Mouse (Mus musculus): ENCODE data around the gene 4930455H04Rik. TPM values are rescaled to one million over a fixed set of nuclear protein-coding genes. Genes with fewer than 3 reads are reported as not detected.

4930455H04Rik gene
- polyA plus RNA-seq, 1 experiment, result not detected

DNA sequence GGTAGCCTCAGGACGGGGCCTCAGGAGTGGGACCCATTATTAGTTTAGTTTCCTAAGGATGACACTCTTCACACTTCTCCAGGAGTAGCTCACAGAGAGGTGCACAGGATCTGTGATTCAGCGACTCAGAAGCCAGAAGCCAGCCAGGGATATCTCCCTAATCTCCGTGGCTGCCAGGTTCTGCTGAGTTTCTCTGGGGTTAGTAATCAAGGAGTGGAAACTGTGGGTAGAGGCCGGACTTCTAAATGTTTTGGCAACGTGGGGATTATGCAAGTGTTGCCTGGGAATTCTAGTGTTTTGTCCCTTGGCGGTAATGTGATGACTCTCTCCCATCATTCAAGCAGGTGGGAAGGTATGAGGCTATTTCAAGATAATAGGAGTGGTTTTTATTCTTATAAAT lies 13.0 kb upstream of the 4930455H04Rik start:
- Histone ChIP-seq H3K4me3 (ENCODE audit: insufficient read depth, low read depth, low read length) (peak overlapping the region; percentile 30; the same call in 1 of the 2 replicates), H3K27ac (replicated peaks; ENCODE audit: low read depth, low read length) (peak overlapping the region; percentile 95), H3K4me1 (ENCODE audit: control insufficient read depth, insufficient read depth, insufficient read length, low read length) (peaks cover 55% of the 10 kb centered on the region)

GRCm38 (mm10) chr3:116960414-116960813 lies 7.7 kb upstream of the 4930455H04Rik start:
- H3K4me1 ChIP-seq (ENCODE audit: control insufficient read depth, insufficient read depth, insufficient read length, low read length), result peaks cover 45% of the 10 kb centered on the region
- no peak overlapping the region for H3K4me3 ChIP-seq (ENCODE audit: insufficient read depth, low read depth, low read length)
- peak overlapping the region; percentile 67 for H3K27ac ChIP-seq (replicated peaks; ENCODE audit: low read depth, low read length)

DNA sequence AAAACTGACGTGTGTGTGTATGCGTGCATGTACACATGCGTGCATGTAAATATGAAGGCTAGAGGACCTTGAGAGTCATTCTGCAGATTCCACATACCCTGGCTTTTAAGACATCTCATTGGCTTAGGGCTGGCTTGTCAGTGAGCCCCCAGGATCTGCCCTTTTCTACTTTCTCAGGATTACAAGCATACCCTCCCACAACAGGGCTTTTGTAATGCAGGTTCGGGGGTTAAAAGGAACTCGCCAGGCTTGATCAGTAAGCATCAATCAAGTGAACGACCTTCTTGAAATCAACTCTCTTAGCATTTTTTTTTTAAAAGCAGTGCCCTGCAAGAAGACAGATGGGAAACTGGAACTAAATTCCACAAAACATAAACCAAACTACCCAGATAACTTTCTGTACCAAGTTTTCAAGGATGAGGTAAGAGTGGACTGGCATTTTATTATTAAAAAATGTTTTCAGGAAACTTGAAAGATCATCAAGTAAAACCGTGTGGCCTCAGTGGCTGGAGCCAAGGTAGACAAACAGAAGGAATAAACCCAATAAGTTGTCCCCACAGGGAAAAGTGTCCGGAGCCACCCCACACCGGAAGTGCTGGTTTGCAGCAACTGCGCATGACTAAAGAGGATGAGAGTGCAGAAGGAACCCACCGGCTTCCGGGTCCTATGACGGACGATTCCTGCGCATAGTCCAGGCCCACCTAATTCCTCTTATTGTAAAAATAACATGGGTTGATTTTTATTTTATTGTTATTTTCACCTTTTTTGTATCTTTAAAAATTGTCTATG lies 6.5 kb upstream of the 4930455H04Rik start:
- Histone ChIP-seq H3K27ac (replicated peaks; ENCODE audit: low read depth, low read length) (peak overlapping the region; percentile 71), H3K4me1 (ENCODE audit: control insufficient read depth, insufficient read depth, insufficient read length, low read length) (peaks cover 39% of the 10 kb centered on the region), H3K4me3 (ENCODE audit: insufficient read depth, low read depth, low read length) (0 out of 2 replicates have a peak overlapping the region, but pooled peaks have one; percentile 8)

DNA sequence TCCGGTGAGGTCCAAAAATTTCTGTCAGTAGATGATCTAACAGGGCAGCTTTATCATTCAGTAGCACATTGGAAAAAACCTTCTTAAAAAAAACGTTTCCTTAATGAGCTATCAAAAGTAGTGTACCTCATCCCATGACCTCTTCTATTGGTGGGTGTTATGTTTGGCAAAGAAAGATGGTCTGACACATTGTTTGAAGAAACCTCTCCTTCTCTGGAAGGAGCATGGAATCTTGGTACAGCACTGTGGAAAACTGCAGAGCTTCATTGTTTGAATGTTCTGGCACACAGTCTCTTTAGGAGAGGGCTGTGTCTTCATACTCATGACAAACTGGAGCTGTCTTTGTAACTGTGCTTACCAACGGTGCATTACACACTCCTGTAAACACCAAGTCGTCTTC lies 4.9 kb upstream of the 4930455H04Rik start:
- Histone ChIP-seq H3K4me1 (ENCODE audit: control insufficient read depth, insufficient read depth, insufficient read length, low read length) (peaks cover 25% of the 10 kb centered on the region), H3K27ac (replicated peaks; ENCODE audit: low read depth, low read length) (peak overlapping the region; percentile 98), H3K4me3 (ENCODE audit: insufficient read depth, low read depth, low read length) (peak overlapping the region; percentile 18; the same call in 1 of the 2 replicates)

- H3K4me3 ChIP-seq (ENCODE audit: insufficient read depth, low read depth, low read length), result peak overlapping the region; percentile 61
- peak overlapping the region; percentile 98 for H3K27ac ChIP-seq (replicated peaks; ENCODE audit: low read depth, low read length)
Measured at GRCm38 (mm10) chr3:116964426-116964825, 3.6 kb upstream of the 4930455H04Rik start.

DNA sequence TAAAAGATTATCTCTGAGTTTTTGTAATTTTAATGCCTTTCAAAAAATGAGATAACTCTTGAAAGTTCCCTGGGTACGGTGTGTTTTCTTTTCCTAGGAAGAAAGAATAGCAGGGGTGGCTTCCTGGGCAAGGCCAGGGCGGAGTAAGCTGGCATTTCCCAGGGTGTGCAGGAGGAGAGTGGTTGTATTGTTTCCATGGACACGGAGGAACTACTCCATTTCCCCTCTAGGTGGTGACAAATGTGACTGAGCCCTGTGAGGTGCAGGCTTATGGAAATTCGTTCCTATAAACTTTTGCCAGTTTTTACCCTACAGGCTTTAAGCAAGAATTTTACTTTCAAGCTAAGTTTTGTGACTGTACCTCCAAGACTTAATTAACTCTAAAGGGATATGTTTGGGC lies 1.8 kb upstream of the 4930455H04Rik start:
- H3K27ac ChIP-seq (replicated peaks; ENCODE audit: low read depth, low read length), result peak overlapping the region; percentile 49
- peak overlapping the region; percentile 74 for H3K4me3 ChIP-seq (ENCODE audit: insufficient read depth, low read depth, low read length)
- H3K4me1 ChIP-seq (ENCODE audit: control insufficient read depth, insufficient read depth, insufficient read length, low read length), result peaks cover 10% of the 10 kb centered on the region

More at GRCm38 (mm10) chr3:116964426-116964825, 3.6 kb upstream of the 4930455H04Rik start:
- peaks cover 17% of the 10 kb centered on the region for H3K4me1 ChIP-seq (ENCODE audit: control insufficient read depth, insufficient read depth, insufficient read length, low read length)

GRCm38 (mm10) chr3:116966800-116967199 lies 1.3 kb upstream of the 4930455H04Rik start:
- Histone ChIP-seq H3K4me1 (ENCODE audit: control insufficient read depth, insufficient read depth, insufficient read length, low read length) (peaks cover 9% of the 10 kb centered on the region), H3K27ac (replicated peaks; ENCODE audit: low read depth, low read length) (peak overlapping the region; percentile 99), H3K4me3 (ENCODE audit: insufficient read depth, low read depth, low read length) (peak overlapping the region; percentile 74)

GRCm38 (mm10) chr3:116967436-116967835 lies 631 bp upstream of the 4930455H04Rik start:
- H3K27ac ChIP-seq (replicated peaks; ENCODE audit: low read depth, low read length), result peak overlapping the region; percentile 99
- peak overlapping the region; percentile 74 for H3K4me3 ChIP-seq (ENCODE audit: insufficient read depth, low read depth, low read length)
- H3K4me1 ChIP-seq (ENCODE audit: control insufficient read depth, insufficient read depth, insufficient read length, low read length), result peaks cover 9% of the 10 kb centered on the region

DNA sequence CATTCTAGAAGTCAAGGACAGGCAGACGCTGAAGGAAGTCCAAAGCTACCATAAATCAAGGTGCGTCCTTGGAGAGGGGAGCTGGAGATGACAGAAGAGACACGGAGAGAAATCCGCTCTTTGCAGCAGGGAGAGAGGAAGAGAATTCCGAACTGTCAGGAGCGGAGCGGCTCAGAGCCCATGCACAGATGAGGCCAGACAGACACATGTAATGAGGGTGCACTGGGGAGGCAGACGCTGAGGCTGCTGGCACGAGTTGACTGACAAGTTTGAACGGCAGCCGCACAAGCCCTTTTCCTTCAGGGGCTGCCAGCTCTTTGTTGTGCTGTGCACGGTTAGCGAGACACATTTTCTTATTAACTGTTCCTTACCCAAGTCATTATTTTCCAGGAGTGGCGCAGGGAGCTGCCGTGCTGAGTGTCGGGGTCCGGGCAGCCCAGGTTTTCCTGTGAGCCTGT lies 502 bp downstream of the 4930455H04Rik start, which contains the start of gene Palmd:
Palmd (minus strand) TSS at position 448 of the 458 bp plus-strand sequence.
- peak within 1 kb of the TSS; percentile 99 for H3K27ac ChIP-seq (replicated peaks; ENCODE audit: low read depth, low read length)
- H3K4me1 ChIP-seq (ENCODE audit: control insufficient read depth, insufficient read depth, insufficient read length, low read length), result peaks cover 6% of the 10 kb centered on the region
- peak within 1 kb of the TSS; percentile 89 for H3K4me3 ChIP-seq (ENCODE audit: insufficient read depth, low read depth, low read length)

DNA sequence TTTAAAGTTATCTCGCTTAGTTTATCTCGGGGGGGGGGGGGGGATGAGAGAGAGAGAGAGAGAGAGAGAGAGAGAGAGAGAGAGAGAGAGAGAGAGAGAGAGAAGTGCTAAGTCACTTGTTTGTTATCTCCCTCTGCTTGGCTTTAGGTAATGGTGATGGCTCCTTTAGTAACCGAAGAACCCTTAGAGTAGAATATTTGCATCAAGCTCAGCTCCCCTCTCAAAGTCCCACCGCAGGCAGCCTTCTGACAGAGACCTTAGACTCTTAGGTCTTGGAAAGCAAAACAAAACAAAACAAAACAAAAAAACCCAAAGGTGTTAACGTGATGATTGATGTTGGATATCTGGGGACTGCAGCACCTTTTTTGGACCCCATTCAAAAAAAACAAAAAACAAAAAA lies 936 bp downstream of the 4930455H04Rik start:
- Histone ChIP-seq H3K4me1 (ENCODE audit: control insufficient read depth, insufficient read depth, insufficient read length, low read length) (peaks cover 4% of the 10 kb centered on the region), H3K27ac (replicated peaks; ENCODE audit: low read depth, low read length) (peak overlapping the region; percentile 99), H3K4me3 (ENCODE audit: insufficient read depth, low read depth, low read length) (peak overlapping the region; percentile 89)

GRCm38 (mm10) chr3:116969786-116970185 lies 1.7 kb downstream of the 4930455H04Rik start:
- peaks cover 3% of the 10 kb centered on the region; the same call in 1 of the 2 replicates for H3K4me1 ChIP-seq (ENCODE audit: control insufficient read depth, insufficient read depth, insufficient read length, low read length)
- H3K4me3 ChIP-seq (ENCODE audit: insufficient read depth, low read depth, low read length), result no peak overlapping the region
- no peak overlapping the region for H3K27ac ChIP-seq (replicated peaks; ENCODE audit: low read depth, low read length)

DNA sequence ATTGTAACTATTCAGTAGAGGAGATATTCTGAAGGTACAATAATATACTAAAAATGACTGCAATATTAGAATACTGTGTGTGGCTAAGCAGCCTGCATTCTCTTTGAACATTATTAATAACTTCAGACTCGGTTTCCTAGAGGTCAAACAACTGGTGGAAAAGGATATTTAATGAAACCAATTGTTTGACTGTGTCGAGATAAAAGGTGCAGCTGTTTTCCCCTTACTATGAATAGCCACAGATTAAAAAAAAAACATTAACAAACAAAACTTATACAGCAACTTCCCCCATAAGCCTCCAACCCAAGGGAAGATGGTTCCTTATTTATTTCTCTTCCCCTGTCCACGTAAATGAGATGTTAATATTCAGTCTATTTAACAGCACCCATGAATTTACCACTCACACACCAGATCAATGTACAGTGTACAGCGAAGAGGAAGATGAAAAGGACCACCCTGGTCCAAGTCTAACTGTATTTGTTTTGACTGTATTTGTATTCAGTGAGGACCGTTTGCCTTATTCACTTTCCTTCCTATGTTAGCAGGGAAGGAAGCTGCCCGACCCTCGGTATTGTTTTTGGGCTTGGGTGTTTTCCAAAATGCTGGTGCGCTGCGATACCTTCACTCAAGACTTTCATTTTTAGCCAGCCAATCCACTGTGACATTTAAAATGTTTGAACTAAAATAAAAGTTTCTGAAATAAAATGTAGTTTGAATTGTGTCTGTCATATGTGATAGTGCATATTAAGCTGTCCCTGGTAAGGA lies 13.9 kb downstream of the 4930455H04Rik start:
- Histone ChIP-seq H3K4me1 (ENCODE audit: control insufficient read depth, insufficient read depth, insufficient read length, low read length) (peaks cover 11% of the 10 kb centered on the region), H3K4me3 (ENCODE audit: insufficient read depth, low read depth, low read length) (0 out of 2 replicates have a peak overlapping the region, but pooled peaks have one; percentile 16), H3K27ac (replicated peaks; ENCODE audit: low read depth, low read length) (peak overlapping the region; percentile 87)

DNA sequence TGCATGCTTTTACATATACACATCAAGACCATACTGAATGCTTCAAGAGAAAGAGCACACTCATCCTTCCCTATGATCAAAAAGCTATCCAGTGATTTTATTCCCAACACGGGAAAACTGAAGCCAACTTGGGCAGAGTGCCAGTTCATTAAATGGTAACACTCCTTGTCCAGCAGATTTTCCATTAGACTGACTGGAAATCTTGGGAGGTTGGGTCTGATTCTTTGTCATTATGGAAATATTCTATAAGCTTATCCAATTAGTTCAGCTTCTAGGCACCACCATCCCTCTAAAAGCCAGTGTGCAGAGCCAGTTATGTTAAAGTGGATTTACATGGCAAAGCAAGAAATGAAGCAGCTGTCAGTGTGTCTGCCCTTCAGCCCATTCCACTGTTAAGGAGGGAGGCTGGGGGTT lies 17.0 kb downstream of the 4930455H04Rik start:
- Histone ChIP-seq H3K4me3 (ENCODE audit: insufficient read depth, low read depth, low read length) (no peak overlapping the region), H3K27ac (replicated peaks; ENCODE audit: low read depth, low read length) (no peak overlapping the region), H3K4me1 (ENCODE audit: control insufficient read depth, insufficient read depth, insufficient read length, low read length) (peaks cover 11% of the 10 kb centered on the region)

DNA sequence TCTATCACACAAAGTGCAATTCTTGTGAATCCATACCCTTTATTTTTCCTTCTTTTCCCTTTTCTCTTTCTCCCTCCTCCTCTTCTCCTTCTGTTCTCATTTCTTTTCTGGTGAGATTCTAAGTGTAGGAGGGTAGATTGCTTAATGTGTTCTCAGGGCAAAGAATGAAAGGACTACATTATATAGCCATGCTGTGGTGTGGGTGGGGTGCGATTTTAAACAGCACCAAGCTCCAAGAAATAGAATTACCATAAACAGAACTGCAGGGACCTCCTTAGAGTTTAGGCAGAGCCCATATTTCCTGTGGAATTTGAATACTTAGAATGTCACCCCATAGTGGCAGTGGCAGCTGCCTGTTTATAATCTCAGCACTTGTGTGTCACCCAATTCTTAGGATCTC lies 17.7 kb downstream of the 4930455H04Rik start:
- no peak overlapping the region for H3K4me3 ChIP-seq (ENCODE audit: insufficient read depth, low read depth, low read length)
- H3K4me1 ChIP-seq (ENCODE audit: control insufficient read depth, insufficient read depth, insufficient read length, low read length), result peaks cover 5% of the 10 kb centered on the region
- no peak overlapping the region for H3K27ac ChIP-seq (replicated peaks; ENCODE audit: low read depth, low read length)

DNA sequence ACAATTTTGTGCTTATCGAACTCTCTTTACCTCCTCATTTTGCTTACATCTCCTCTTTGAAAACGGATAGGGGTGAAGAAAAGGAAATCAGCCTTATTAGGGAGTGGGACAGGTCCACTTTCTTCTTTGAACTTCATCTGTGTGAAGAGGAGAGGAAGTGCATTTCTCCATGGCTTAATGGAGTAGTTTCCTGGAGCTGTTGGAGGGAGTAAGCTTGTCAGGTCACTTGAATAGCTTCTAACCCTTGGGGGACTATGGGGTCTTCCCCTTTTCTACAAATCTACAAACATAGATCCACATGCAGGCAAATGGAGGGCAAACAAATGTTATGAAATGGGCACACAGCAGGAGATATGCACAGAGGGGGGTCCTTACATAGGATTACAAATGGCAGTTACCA lies 18.4 kb downstream of the 4930455H04Rik start:
- Histone ChIP-seq H3K27ac (replicated peaks; ENCODE audit: low read depth, low read length) (peak overlapping the region; percentile 52), H3K4me3 (ENCODE audit: insufficient read depth, low read depth, low read length) (no peak overlapping the region)

More for the DNA sequence above, 18.4 kb downstream of the 4930455H04Rik start:
- H3K4me1 ChIP-seq (ENCODE audit: control insufficient read depth, insufficient read depth, insufficient read length, low read length), result peaks cover 4% of the 10 kb centered on the region
